Mouse (Mus musculus) olfactory bulb, adult 2 months (tissue): ENCODE data around the gene Apopt1. TPM values are rescaled to one million over a fixed set of nuclear protein-coding genes. Genes with fewer than 3 reads are reported as not detected.
A peak's percentile ranks its signal among the peaks of the same experiment; 100 is the strongest.

Source experiments
- H3K27ac ChIP-seq: fragments of 200-500 bp; 2 replicates; pipeline ENCODE4 v1.5.1; 2012; ENCODE audit warnings: low read depth, low read length; ENCODE audit not compliant: insufficient read depth
- H3K4me1 ChIP-seq: fragments of 200-500 bp; 2 replicates; pipeline ENCODE4 v1.6.1; 2012; ENCODE audit warnings: low read length; ENCODE audit not compliant: control insufficient read depth, insufficient read depth
- H3K4me3 ChIP-seq: fragments of 200-500 bp; 2 replicates; pipeline ENCODE4 v1.5.1; 2012; ENCODE audit warnings: mild to moderate bottlenecking, low read depth, low read length, moderate library complexity; ENCODE audit not compliant: insufficient read depth
- CTCF ChIP-seq: fragments of 200-500 bp; IDR thresholded peaks from 2 replicates; pipeline ENCODE4 v1.5.1; 2012; ENCODE audit warnings: low read depth, mild to moderate bottlenecking, low read length, moderate library complexity; ENCODE audit not compliant: insufficient read depth
- POLR2A ChIP-seq: fragments of 200-500 bp; IDR thresholded peaks from 2 replicates; pipeline ENCODE4 v1.6.1; 2012; ENCODE audit warnings: mild to moderate bottlenecking, low read depth, low read length, moderate library complexity; ENCODE audit not compliant: insufficient read depth
- WGBS: fragments of 180-500 bp; shearing (Covaris S2); methylation state at CpG from one replicate; pipeline ENCODE4 v1.1.7; 2018; 5-methylcytosine and 5-hydroxymethylcytosine counted together
- polyA plus RNA-seq: library from polyadenylated mRNA; stranded (reverse); fragments of >200 nt; gene quantifications from 2 replicates; pipeline ENCODE4 v1.2.4, GENCODE M21; 2012; ENCODE audit warnings: low replicate concordance; ENCODE audit not compliant: missing spikeins, insufficient read depth, insufficient read length

Apopt1 gene
- polyA plus RNA-seq, 1 experiment = not detected

GRCm38 (mm10) chr12:111768322-111768928 is 55.4 kb downstream of the Apopt1 start:
- Histone ChIP-seq H3K27ac (no peak overlapping the region), H3K4me1 (peaks cover 39% of the 10 kb centered on the region), H3K4me3 (no peak overlapping the region)
- TF ChIP-seq CTCF = no peak
- WGBS = 60% methylated on average over 10 of the region's 10 CpGs

GRCm38 (mm10) chr12:111769306-111769705 is 56.2 kb downstream of the Apopt1 start:
- H3K4me1 ChIP-seq = peaks cover 34% of the 10 kb centered on the region
- no peak overlapping the region for H3K4me3 ChIP-seq
- TF ChIP-seq POLR2A = no peak
- TF ChIP-seq CTCF = no peak
- WGBS = 15% methylated on average over 10 of the region's 10 CpGs
- H3K27ac ChIP-seq = no peak overlapping the region; the same call in 1 of the 2 replicates

- no peak overlapping the region; the same call in 1 of the 2 replicates for H3K27ac ChIP-seq
- no peak overlapping the region for H3K4me3 ChIP-seq
- peaks cover 41% of the 10 kb centered on the region for H3K4me1 ChIP-seq
- WGBS = 52% methylated on average over 8 of the region's 9 CpGs
- TF ChIP-seq CTCF = no peak
- TF ChIP-seq POLR2A = no peak
Observed at GRCm38 (mm10) chr12:111769816-111770577, 56.9 kb downstream of the Apopt1 start.

- Histone ChIP-seq H3K4me3 (no peak overlapping the region), H3K4me1 (peaks cover 40% of the 10 kb centered on the region), H3K27ac (no peak overlapping the region)
- TF ChIP-seq POLR2A (no peak), CTCF (no peak)
- WGBS = 81% methylated on average over 10 of the region's 10 CpGs
Observed at GRCm38 (mm10) chr12:111770651-111771050, 57.6 kb downstream of the Apopt1 start.

DNA sequence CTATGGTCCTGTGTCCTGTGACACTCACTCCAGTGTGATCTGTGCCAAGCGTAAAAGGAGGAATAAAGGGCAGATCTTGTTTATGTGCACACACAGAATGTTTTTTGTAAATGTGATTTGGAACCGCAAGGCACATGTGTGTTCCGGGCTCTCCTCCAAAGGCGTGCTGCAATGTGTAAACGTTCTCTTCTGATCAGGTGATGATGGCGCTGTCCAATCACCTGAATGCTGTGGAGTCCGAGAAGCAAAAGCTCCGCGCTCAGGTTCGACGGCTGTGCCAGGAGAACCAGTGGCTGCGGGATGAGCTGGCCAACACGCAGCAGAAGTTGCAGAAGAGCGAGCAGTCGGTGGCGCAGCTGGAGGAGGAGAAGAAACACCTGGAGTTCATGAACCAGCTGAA is 61.1 kb downstream of the Apopt1 start:
- 86% methylated on average over 16 of the region's 16 CpGs for WGBS
- TF ChIP-seq POLR2A = no peak
- peaks cover 27% of the 10 kb centered on the region for H3K4me1 ChIP-seq
- H3K27ac ChIP-seq = 0 out of 2 replicates have a peak overlapping the region, but pooled peaks have one; percentile 37
- H3K4me3 ChIP-seq = no peak overlapping the region

DNA sequence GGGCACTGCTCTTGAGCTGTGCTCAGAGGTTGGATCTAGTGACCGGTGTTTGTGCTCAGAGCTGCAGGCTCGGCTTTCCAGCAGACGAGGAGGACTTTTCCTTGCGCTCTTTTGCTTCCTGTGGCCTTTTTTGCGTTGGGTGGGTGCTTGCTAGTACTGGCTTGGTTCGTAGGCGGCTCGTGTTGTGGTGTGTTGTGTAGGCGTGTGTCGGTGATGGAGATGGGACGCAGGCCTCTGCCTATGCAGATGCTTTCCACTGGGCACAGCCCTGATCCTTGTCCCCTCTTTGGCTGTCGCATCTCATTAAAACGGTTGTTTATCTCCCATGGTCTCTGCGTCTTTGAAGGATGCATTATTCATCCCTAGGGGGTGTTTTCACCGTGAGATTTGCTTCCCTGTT is 61.8 kb downstream of the Apopt1 start:
- 39% methylated on average over 15 of the region's 15 CpGs for WGBS
- Histone ChIP-seq H3K27ac (peak overlapping the region; percentile 37; the same call in 1 of the 2 replicates), H3K4me3 (no peak overlapping the region), H3K4me1 (peaks cover 21% of the 10 kb centered on the region)
- TF ChIP-seq CTCF (no peak), POLR2A (no peak)

GRCm38 (mm10) chr12:111777919-111778318 is 64.9 kb downstream of the Apopt1 start:
- 92% methylated on average over 13 of the region's 13 CpGs for WGBS
- no peak overlapping the region for H3K27ac ChIP-seq
- no peak overlapping the region for H3K4me3 ChIP-seq
- H3K4me1 ChIP-seq = peaks cover 12% of the 10 kb centered on the region
- no peak for TF ChIP-seq POLR2A
- no peak for TF ChIP-seq CTCF

GRCm38 (mm10) chr12:111779544-111779943 is 66.5 kb downstream of the Apopt1 start:
- 100% methylated on average over 1 of the region's 1 CpGs for WGBS
- H3K27ac ChIP-seq = no peak overlapping the region
- peaks cover 7% of the 10 kb centered on the region for H3K4me1 ChIP-seq
- no peak overlapping the region for H3K4me3 ChIP-seq
- TF ChIP-seq CTCF (no peak), POLR2A (no peak)

- H3K27ac ChIP-seq = no peak overlapping the region
- WGBS = 71% methylated on average over 15 of the region's 15 CpGs
- no peak overlapping the region for H3K4me3 ChIP-seq
- 0 out of 2 replicates have a peak, but pooled peaks cover under 1% of the 10 kb centered on the region for H3K4me1 ChIP-seq
- TF ChIP-seq POLR2A (no peak), CTCF (no peak)
Observed at GRCm38 (mm10) chr12:111785174-111785573, 72.1 kb downstream of the Apopt1 start.
